Mouse (Mus musculus) gastrocnemius, postnatal 36 days (tissue): ENCODE measurements around the gene Aco1. TPM values are rescaled to one million over a fixed set of nuclear protein-coding genes. Genes with fewer than 3 reads are reported as not detected.

Experiments used
- DNase-seq, 2 experiments: peaks; one replicate each; pipeline ENCODE4 v3.0.0; 2022
- intact Hi-C: fragments of 180-260 bp; cut with DNase I; formaldehyde crosslinking; loops from one replicate; pipeline ENCODE4 v1.15.1; 2025
- total RNA-seq, 2 experiments: library from RNA; stranded (reverse); gene quantifications; 2 replicates each; pipeline ENCODE4 v1.2.3; 2021

Aco1 gene
- total RNA-seq, 2 experiments from 2014 or later = 15.2 to 18.6 TPM

GRCm38 (mm10) chr4:40156153-40156552 lies 13.3 kb downstream of the Aco1 start:
- peak in 1 of 2 experiments; percentile 21 for DNase-seq
- intact Hi-C loops = no loop called here

GRCm38 (mm10) chr4:40156582-40157499 lies 14.0 kb downstream of the Aco1 start:
- no peak for DNase-seq
- intact Hi-C loops = no loop called here

- no peak for DNase-seq
- intact Hi-C loops = no loop called here
Observed at GRCm38 (mm10) chr4:40157500-40158223, 14.8 kb downstream of the Aco1 start.

- no peak for DNase-seq
- intact Hi-C loops = no loop called here
Observed at GRCm38 (mm10) chr4:40158224-40158540, 15.3 kb downstream of the Aco1 start.

GRCm38 (mm10) chr4:40160591-40161434 lies 17.9 kb downstream of the Aco1 start:
- DNase-seq = no peak
- intact Hi-C loops = no loop called here

GRCm38 (mm10) chr4:40163646-40164045 lies 20.8 kb downstream of the Aco1 start:
- DNase-seq = no peak
- intact Hi-C loops = no loop called here

- intact Hi-C loops = no loop called here
- DNase-seq = no peak
Observed at GRCm38 (mm10) chr4:40171477-40171876, 28.6 kb downstream of the Aco1 start.

GRCm38 (mm10) chr4:40172336-40172735 lies 29.5 kb downstream of the Aco1 start:
- intact Hi-C loops = no loop called here
- no peak for DNase-seq

GRCm38 (mm10) chr4:40174321-40174720 lies 31.4 kb downstream of the Aco1 start:
- intact Hi-C loops = no loop called here
- DNase-seq = no peak

GRCm38 (mm10) chr4:40178584-40178983 lies 35.7 kb downstream of the Aco1 start:
- intact Hi-C loops = no loop called here
- DNase-seq = no peak

GRCm38 (mm10) chr4:40180046-40180445 lies 37.2 kb downstream of the Aco1 start:
- DNase-seq = no peak
- intact Hi-C loops = loop anchor here (5.0 to 10.0 kb wide), 3 partner anchors 45 to 107 kb away; partner anchors contain the start of genes Smim27 and Topors

GRCm38 (mm10) chr4:40181681-40182080 lies 38.8 kb downstream of the Aco1 start:
- no peak for DNase-seq
- intact Hi-C loops = loop anchor here (5.0 to 10.0 kb wide), 3 partner anchors 47 to 106 kb away; partner anchors contain the start of genes Smim27 and Topors

GRCm38 (mm10) chr4:40182651-40183320 lies 39.9 kb downstream of the Aco1 start:
- DNase-seq = peak; percentile 33 to 36
- intact Hi-C loops = loop anchor here (5.0 to 10.0 kb wide), 3 partner anchors 48 to 105 kb away; partner anchors contain the start of genes Smim27 and Topors

- intact Hi-C loops = loop anchor here (5.0 to 10.0 kb wide), 3 partner anchors 49 to 104 kb away; partner anchors contain the start of genes Smim27 and Topors
- DNase-seq = no peak
Observed at GRCm38 (mm10) chr4:40183781-40184180, 40.9 kb downstream of the Aco1 start.

GRCm38 (mm10) chr4:40184470-40184869 lies 41.6 kb downstream of the Aco1 start:
- no peak for DNase-seq
- intact Hi-C loops = loop anchor here (5.0 to 10.0 kb wide), 3 partner anchors 50 to 103 kb away; partner anchors contain the start of genes Smim27 and Topors

- DNase-seq = no peak
- intact Hi-C loops = loop anchor here (10.0 kb wide), 1 partner anchor 53 kb away; no protein-coding TSS in a partner anchor
Observed at GRCm38 (mm10) chr4:40187956-40188355, 45.1 kb downstream of the Aco1 start.

GRCm38 (mm10) chr4:40192246-40192645 lies 49.4 kb downstream of the Aco1 start:
- intact Hi-C loops = no loop called here
- DNase-seq = no peak

- intact Hi-C loops = no loop called here
- DNase-seq = no peak
Observed at GRCm38 (mm10) chr4:40193461-40193860, 50.6 kb downstream of the Aco1 start.

- no peak for DNase-seq
- intact Hi-C loops = no loop called here
Observed at GRCm38 (mm10) chr4:40195336-40195735, 52.5 kb downstream of the Aco1 start.

- intact Hi-C loops = no loop called here
- no peak for DNase-seq
Observed at GRCm38 (mm10) chr4:40202205-40202604, 59.3 kb downstream of the Aco1 start.
